Mouse (Mus musculus): ENCODE measurements around the gene AU021092.

AU021092 gene

GRCm38 (mm10) chr16:5212150-5212549 is 9.9 kb downstream of the AU021092 start:
- DNase-seq: peak; percentile 86

- no peak for DNase-seq
Observed at GRCm38 (mm10) chr16:5210365-5210764, 11.7 kb downstream of the AU021092 start.

- peak; percentile 86 for DNase-seq
Observed at GRCm38 (mm10) chr16:5206051-5206450, 16.0 kb downstream of the AU021092 start.

GRCm38 (mm10) chr16:5205431-5205970 is 16.6 kb downstream of the AU021092 start:
- peak; percentile 93 for DNase-seq

GRCm38 (mm10) chr16:5203668-5204433 is 18.2 kb downstream of the AU021092 start, which contains the start of gene Nagpa:
Gene Nagpa, minus strand, starts transcription at chr16:5204012.
- DNase-seq: peak; percentile 99

GRCm38 (mm10) chr16:5203200-5203599 is 18.9 kb downstream of the AU021092 start:
- no peak for DNase-seq

- peak; percentile 91 for DNase-seq
Observed at GRCm38 (mm10) chr16:5202681-5203080, 19.4 kb downstream of the AU021092 start.

- DNase-seq: no peak
Observed at GRCm38 (mm10) chr16:5195080-5195479, 27.0 kb downstream of the AU021092 start.

- peak; percentile 96 for DNase-seq
Observed at GRCm38 (mm10) chr16:5186234-5186633, 35.9 kb downstream of the AU021092 start.

- peak; percentile 87 for DNase-seq
Observed at GRCm38 (mm10) chr16:5185691-5186090, 36.4 kb downstream of the AU021092 start.

GRCm38 (mm10) chr16:5184956-5185355 is 37.1 kb downstream of the AU021092 start:
- DNase-seq: peak; percentile 84

GRCm38 (mm10) chr16:5184101-5184500 is 38.0 kb downstream of the AU021092 start:
- no peak for DNase-seq

- no peak for DNase-seq
Observed at GRCm38 (mm10) chr16:5183310-5183975, 38.7 kb downstream of the AU021092 start.

GRCm38 (mm10) chr16:5172636-5173035 is 49.5 kb downstream of the AU021092 start:
- DNase-seq: no peak

- peak; percentile 95 for DNase-seq
Observed at GRCm38 (mm10) chr16:5168829-5169228, 53.3 kb downstream of the AU021092 start.

GRCm38 (mm10) chr16:5168038-5168437 is 54.1 kb downstream of the AU021092 start:
- no peak for DNase-seq

GRCm38 (mm10) chr16:5164327-5164726 is 57.8 kb downstream of the AU021092 start:
- no peak for DNase-seq

Measured in heart, adult 11 months (tissue).